Mouse (Mus musculus): ENCODE results near the gene Cdk14. TPM values are rescaled to one million over a fixed set of nuclear protein-coding genes. Genes with fewer than 3 reads are reported as not detected.

The Cdk14 gene
- polyA plus RNA-seq, 1 experiment, result 11.2 TPM

GRCm38 (mm10) chr5:4877638-4878037 is 542.5 kb downstream of the Cdk14 start:
- H3K27me3 ChIP-seq (ENCODE audit: control insufficient read depth, insufficient read depth, insufficient read length), result no peaks in the 10 kb centered on the region
- no peaks in the 10 kb centered on the region for H3K79me2 ChIP-seq (ENCODE audit: control insufficient read depth, insufficient read depth)
- no peak overlapping the region for H3K4me2 ChIP-seq (ENCODE audit: low read depth)
- peaks cover 4% of the 10 kb centered on the region for H3K36me3 ChIP-seq (ENCODE audit: control insufficient read depth, insufficient read depth)
- H3ac ChIP-seq (ENCODE audit: control insufficient read depth, insufficient read length), result no peak overlapping the region
- no peak overlapping the region for H3K4me3 ChIP-seq
- TF ChIP-seq TCF12 (IDR thresholded peaks at IDR 0.05; ENCODE audit: insufficient read depth, poor library complexity, severe bottlenecking) (no peak), TCF3 (IDR thresholded peaks at IDR 0.05; ENCODE audit: insufficient read length, low read depth) (no peak), CEBPB (IDR thresholded peaks at IDR 0.05; ENCODE audit: insufficient read depth, poor library complexity, severe bottlenecking) (no peak), REST (IDR thresholded peaks at IDR 0.05; ENCODE audit: insufficient read depth, insufficient read length) (no peak), MAX (IDR thresholded peaks at IDR 0.05; ENCODE audit: low read depth) (no peak), USF1 (IDR thresholded peaks at IDR 0.05; ENCODE audit: low read depth) (no peak), E2F4 (IDR thresholded peaks at IDR 0.05; ENCODE audit: insufficient read depth) (no peak), SRF (IDR thresholded peaks at IDR 0.05; ENCODE audit: control insufficient read depth, insufficient read length, low read depth) (no peak), POLR2A (IDR thresholded peaks at IDR 0.05; ENCODE audit: insufficient read length, low read depth) (no peak), MYOD1 (IDR thresholded peaks at IDR 0.05; ENCODE audit: control insufficient read depth in 1 of 3, insufficient read length in 2 of 3, low read depth in 2 of 3) (no peak), POLR2AphosphoS2 (IDR thresholded peaks at IDR 0.05; ENCODE audit: insufficient read length, low read depth) (no peak), MYOG (IDR thresholded peaks at IDR 0.05; ENCODE audit: control insufficient read depth in 1 of 3, insufficient read depth in 1 of 3, insufficient read length in 2 of 3, low read depth in 2 of 3) (no peak)

DNA sequence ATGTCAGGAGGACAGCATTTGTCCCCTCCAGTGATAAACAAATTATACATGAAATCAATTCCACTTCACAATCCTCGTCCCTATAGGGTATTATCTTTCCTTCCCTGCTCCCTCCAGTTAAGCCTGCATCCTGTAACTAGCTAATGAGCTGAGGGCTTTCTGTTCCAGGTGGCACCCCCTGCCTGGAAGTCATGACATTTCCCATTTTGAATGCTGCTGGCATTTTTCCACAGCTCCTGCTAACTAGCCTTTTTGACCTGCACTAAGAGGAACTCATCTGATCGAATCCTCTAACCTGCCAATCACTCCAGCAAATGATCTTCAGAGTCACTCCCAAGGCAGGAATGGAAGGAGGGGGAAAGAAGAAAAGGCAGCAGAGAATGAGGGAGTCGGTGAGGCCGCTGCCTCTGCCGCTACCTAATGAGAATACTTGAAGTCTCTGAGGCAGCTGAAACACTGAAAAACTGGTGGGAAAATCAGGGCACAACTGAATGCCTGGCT is 542.9 kb downstream of the Cdk14 start:
- peaks cover 4% of the 10 kb centered on the region for H3K36me3 ChIP-seq (ENCODE audit: control insufficient read depth, insufficient read depth)
- no peak overlapping the region for H3ac ChIP-seq (ENCODE audit: control insufficient read depth, insufficient read length)
- no peak overlapping the region for H3K4me3 ChIP-seq
- TF ChIP-seq POLR2A (IDR thresholded peaks at IDR 0.05; ENCODE audit: insufficient read length, low read depth) (no peak), MAX (IDR thresholded peaks at IDR 0.05; ENCODE audit: low read depth) (no peak), MYOG (IDR thresholded peaks at IDR 0.05; ENCODE audit: control insufficient read depth in 1 of 3, insufficient read depth in 1 of 3, insufficient read length in 2 of 3, low read depth in 2 of 3) (no peak), POLR2AphosphoS2 (IDR thresholded peaks at IDR 0.05; ENCODE audit: insufficient read length, low read depth) (no peak), CEBPB (IDR thresholded peaks at IDR 0.05; ENCODE audit: insufficient read depth, poor library complexity, severe bottlenecking) (no peak), SRF (IDR thresholded peaks at IDR 0.05; ENCODE audit: control insufficient read depth, insufficient read length, low read depth) (no peak), MYOD1 (IDR thresholded peaks at IDR 0.05; ENCODE audit: control insufficient read depth in 1 of 3, insufficient read length in 2 of 3, low read depth in 2 of 3) (no peak), USF1 (IDR thresholded peaks at IDR 0.05; ENCODE audit: low read depth) (no peak), E2F4 (IDR thresholded peaks at IDR 0.05; ENCODE audit: insufficient read depth) (no peak), REST (IDR thresholded peaks at IDR 0.05; ENCODE audit: insufficient read depth, insufficient read length) (no peak), TCF12 (IDR thresholded peaks at IDR 0.05; ENCODE audit: insufficient read depth, poor library complexity, severe bottlenecking) (no peak), TCF3 (IDR thresholded peaks at IDR 0.05; ENCODE audit: insufficient read length, low read depth) (no peak)
- H3K27me3 ChIP-seq (ENCODE audit: control insufficient read depth, insufficient read depth, insufficient read length), result no peaks in the 10 kb centered on the region
- H3K4me2 ChIP-seq (ENCODE audit: low read depth), result no peak overlapping the region
- H3K79me2 ChIP-seq (ENCODE audit: control insufficient read depth, insufficient read depth), result no peaks in the 10 kb centered on the region

GRCm38 (mm10) chr5:4876653-4877091 is 543.4 kb downstream of the Cdk14 start:
- Histone ChIP-seq H3K27me3 (ENCODE audit: control insufficient read depth, insufficient read depth, insufficient read length) (no peaks in the 10 kb centered on the region), H3ac (ENCODE audit: control insufficient read depth, insufficient read length) (no peak overlapping the region), H3K79me2 (ENCODE audit: control insufficient read depth, insufficient read depth) (no peaks in the 10 kb centered on the region), H3K4me3 (no peak overlapping the region), H3K36me3 (ENCODE audit: control insufficient read depth, insufficient read depth) (peaks cover 4% of the 10 kb centered on the region), H3K4me2 (ENCODE audit: low read depth) (no peak overlapping the region)
- TF ChIP-seq POLR2AphosphoS2 (IDR thresholded peaks at IDR 0.05; ENCODE audit: insufficient read length, low read depth), result no peak
- no peak for TF ChIP-seq REST (IDR thresholded peaks at IDR 0.05; ENCODE audit: insufficient read depth, insufficient read length)
- TF ChIP-seq CEBPB (IDR thresholded peaks at IDR 0.05; ENCODE audit: insufficient read depth, poor library complexity, severe bottlenecking), result no peak
- no peak for TF ChIP-seq USF1 (IDR thresholded peaks at IDR 0.05; ENCODE audit: low read depth)
- TF ChIP-seq SRF (IDR thresholded peaks at IDR 0.05; ENCODE audit: control insufficient read depth, insufficient read length, low read depth), result no peak
- TF ChIP-seq POLR2A (IDR thresholded peaks at IDR 0.05; ENCODE audit: insufficient read length, low read depth), result no peak
- TF ChIP-seq TCF12 (IDR thresholded peaks at IDR 0.05; ENCODE audit: insufficient read depth, poor library complexity, severe bottlenecking), result no peak
- no peak for TF ChIP-seq E2F4 (IDR thresholded peaks at IDR 0.05; ENCODE audit: insufficient read depth)
- no peak for TF ChIP-seq MYOD1 (IDR thresholded peaks at IDR 0.05; ENCODE audit: control insufficient read depth in 1 of 3, insufficient read length in 2 of 3, low read depth in 2 of 3)
- no peak for TF ChIP-seq MAX (IDR thresholded peaks at IDR 0.05; ENCODE audit: low read depth)

DNA sequence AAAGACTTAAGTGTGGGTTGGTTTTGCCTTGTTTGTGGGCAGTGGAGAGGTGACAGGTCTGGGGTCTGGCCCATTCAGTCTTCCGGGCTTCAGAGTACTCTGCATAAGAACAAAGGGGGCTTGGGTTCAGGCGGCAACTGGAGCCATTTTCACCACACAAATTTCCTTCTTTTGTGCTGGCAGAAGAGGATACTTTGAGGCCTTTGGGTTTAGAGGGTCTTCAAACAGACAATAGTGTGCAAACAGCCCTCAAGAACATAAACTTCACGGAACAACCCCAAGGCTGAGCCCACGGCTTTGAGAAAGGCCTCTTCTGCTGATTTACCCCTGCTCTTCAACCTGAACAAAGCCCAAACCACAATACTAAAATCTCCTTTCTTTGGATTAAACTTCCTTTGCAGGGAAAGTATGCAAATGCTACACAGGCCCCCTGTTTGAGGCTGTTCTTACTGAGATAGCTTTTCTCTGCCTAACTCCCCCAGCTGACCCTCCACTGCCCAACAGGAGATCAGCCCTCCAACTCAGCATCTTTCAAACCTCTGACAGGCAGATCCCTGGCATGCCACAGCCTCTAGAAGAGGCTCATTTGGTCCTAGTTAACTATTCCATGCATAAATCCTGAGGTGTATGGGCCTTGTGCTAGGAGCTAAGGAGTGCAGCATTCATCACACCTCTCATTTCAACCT is 549.9 kb downstream of the Cdk14 start:
- Histone ChIP-seq H3K4me3 (no peak overlapping the region), H3K4me2 (ENCODE audit: low read depth) (no peak overlapping the region), H3K79me2 (ENCODE audit: control insufficient read depth, insufficient read depth) (no peaks in the 10 kb centered on the region), H3K36me3 (ENCODE audit: control insufficient read depth, insufficient read depth) (no peaks in the 10 kb centered on the region), H3ac (ENCODE audit: control insufficient read depth, insufficient read length) (no peak overlapping the region), H3K27me3 (ENCODE audit: control insufficient read depth, insufficient read depth, insufficient read length) (no peaks in the 10 kb centered on the region)
- TF ChIP-seq E2F4 (IDR thresholded peaks at IDR 0.05; ENCODE audit: insufficient read depth) (no peak), REST (IDR thresholded peaks at IDR 0.05; ENCODE audit: insufficient read depth, insufficient read length) (no peak), POLR2A (IDR thresholded peaks at IDR 0.05; ENCODE audit: insufficient read length, low read depth) (no peak), SRF (IDR thresholded peaks at IDR 0.05; ENCODE audit: control insufficient read depth, insufficient read length, low read depth) (no peak), TCF3 (IDR thresholded peaks at IDR 0.05; ENCODE audit: insufficient read length, low read depth) (no peak)
